Mouse (Mus musculus): ENCODE results near the gene Polr3b.

GRCm38 (mm10) chr10:84722711-84723110, 100.6 kb downstream of the Polr3b start:
- TF ChIP-seq POLR2A (IDR thresholded peaks at IDR 0.05; ENCODE audit: borderline replicate concordance, extremely low read depth, insufficient read depth, insufficient read length, poor library complexity, severe bottlenecking) (no peak), CTCF (IDR thresholded peaks at IDR 0.05; ENCODE audit: borderline replicate concordance, extremely low read depth, insufficient read depth, insufficient read length) (no peak)

All from brain, embryonic 14.5 days (tissue).